Mouse (Mus musculus) neural tube, embryonic 13.5 days (tissue): ENCODE measurements at regions not wholly inside any gene's neighbourhood (a gene's known extent, or its start where the extent isn't known, plus 50 kb on each side); places are given as distances from the start of the nearest gene placed in this dataset.
A peak's percentile ranks its signal among the peaks of the same experiment; 100 is the strongest.

Experiments used
- ATAC-seq: fragments of 200-750 bp; cut with Nextera tagmentation; 2 replicates; pipeline ENCODE4 v1.8.0; 2017; ENCODE audit warnings: low read depth, mild to moderate bottlenecking, moderate TSS enrichment, moderate library complexity
- H3K27ac ChIP-seq: fragments of 300-500 bp; sonication (generic); replicated peaks from 2 replicates; pipeline ENCODE4 v1.5.1; 2015; ENCODE audit warnings: moderate library complexity, mild to moderate bottlenecking, inconsistent platforms
- H3K27me3 ChIP-seq: fragments of 300-500 bp; sonication (generic); 2 replicates; pipeline ENCODE4 v1.6.1; 2015; ENCODE audit warnings: mild to moderate bottlenecking, inconsistent platforms
- H3K36me3 ChIP-seq: fragments of 300-500 bp; sonication (generic); 2 replicates; pipeline ENCODE4 v1.6.1; 2015; ENCODE audit warnings: mild to moderate bottlenecking, inconsistent platforms
- H3K4me1 ChIP-seq: fragments of 300-500 bp; sonication (generic); replicated peaks from 2 replicates; pipeline ENCODE4 v1.6.1; 2015; ENCODE audit warnings: inconsistent platforms
- H3K4me2 ChIP-seq: fragments of 300-500 bp; sonication (generic); 2 replicates; pipeline ENCODE4 v1.6.1; 2015; ENCODE audit warnings: inconsistent platforms, mild to moderate bottlenecking, moderate library complexity
- H3K4me3 ChIP-seq: fragments of 300-500 bp; sonication (generic); 2 replicates; pipeline ENCODE4 v1.5.1; 2015; ENCODE audit warnings: mild to moderate bottlenecking, inconsistent platforms
- H3K9ac ChIP-seq: fragments of 300-500 bp; sonication (generic); 2 replicates; pipeline ENCODE4 v1.6.1; 2015; ENCODE audit warnings: moderate library complexity, mild to moderate bottlenecking, inconsistent platforms
- H3K9me3 ChIP-seq: fragments of 300-500 bp; sonication (generic); 2 replicates; pipeline ENCODE4 v1.6.1; 2016; ENCODE audit warnings: inconsistent platforms
- WGBS: fragments of 180-500 bp; shearing (Covaris S2); methylation state at CpG from one replicate; pipeline ENCODE4 v1.1.7; 2015; 5-methylcytosine and 5-hydroxymethylcytosine counted together

- 68% methylated on average over 10 of the region's 10 CpGs for WGBS
- ATAC-seq, result no peak
- Histone ChIP-seq H3K9me3 (no peaks in the 10 kb centered on the region), H3K27me3 (peaks cover 43% of the 10 kb centered on the region), H3K27ac (no peak overlapping the region), H3K4me2 (no peak overlapping the region), H3K9ac (no peak overlapping the region), H3K36me3 (no peaks in the 10 kb centered on the region), H3K4me1 (peaks cover 15% of the 10 kb centered on the region), H3K4me3 (no peak overlapping the region)
Measured at GRCm38 (mm10) chr2:172660479-172660878, 111.1 kb downstream of the Tfap2c start.

GRCm38 (mm10) chr2:172660916-172661315 is 111.5 kb downstream of the Tfap2c start:
- ATAC-seq, result no peak
- H3K4me1 ChIP-seq, result peaks cover 15% of the 10 kb centered on the region
- H3K27ac ChIP-seq, result no peak overlapping the region
- no peak overlapping the region for H3K4me3 ChIP-seq
- 3% methylated on average over 7 of the region's 7 CpGs for WGBS
- H3K9ac ChIP-seq, result no peak overlapping the region
- no peak overlapping the region for H3K4me2 ChIP-seq
- H3K27me3 ChIP-seq, result peaks cover 43% of the 10 kb centered on the region
- H3K9me3 ChIP-seq, result no peaks in the 10 kb centered on the region
- no peaks in the 10 kb centered on the region for H3K36me3 ChIP-seq

GRCm38 (mm10) chr2:172661418-172661980 is 112.1 kb downstream of the Tfap2c start:
- Histone ChIP-seq H3K4me1 (peaks cover 15% of the 10 kb centered on the region), H3K27ac (no peak overlapping the region), H3K4me3 (no peak overlapping the region), H3K9ac (no peak overlapping the region), H3K4me2 (no peak overlapping the region), H3K9me3 (no peaks in the 10 kb centered on the region), H3K27me3 (peaks cover 43% of the 10 kb centered on the region), H3K36me3 (no peaks in the 10 kb centered on the region)
- 12% methylated on average over 15 of the region's 15 CpGs for WGBS
- no peak for ATAC-seq

DNA sequence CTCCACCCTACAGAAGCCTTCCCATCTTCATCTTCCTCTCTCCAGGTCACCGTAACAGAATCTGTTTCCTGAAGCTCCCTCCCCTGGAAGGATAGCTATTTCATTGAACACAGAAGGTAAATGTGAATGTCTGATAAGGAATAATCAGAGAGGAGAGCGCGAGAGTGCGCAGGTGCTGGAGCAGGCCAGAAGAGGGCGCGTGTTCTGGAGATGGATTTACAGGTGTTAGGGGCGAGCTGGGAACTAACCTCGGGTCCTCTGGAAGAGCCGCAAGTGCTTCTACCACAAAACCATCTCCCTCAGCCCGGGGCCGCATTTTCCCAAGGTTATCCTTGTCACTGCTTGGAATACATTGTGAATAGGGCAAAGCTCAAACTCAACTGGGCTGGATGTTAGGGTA is 112.8 kb downstream of the Tfap2c start:
- 46% methylated on average over 11 of the region's 11 CpGs for WGBS
- no peak overlapping the region for H3K27ac ChIP-seq
- no peaks in the 10 kb centered on the region for H3K9me3 ChIP-seq
- no peak for ATAC-seq
- no peak overlapping the region for H3K4me3 ChIP-seq
- H3K4me2 ChIP-seq, result no peak overlapping the region
- peaks cover 15% of the 10 kb centered on the region for H3K4me1 ChIP-seq
- no peak overlapping the region for H3K9ac ChIP-seq
- no peaks in the 10 kb centered on the region for H3K36me3 ChIP-seq
- peaks cover 43% of the 10 kb centered on the region for H3K27me3 ChIP-seq

- 5% methylated on average over 6 of the region's 6 CpGs for WGBS
- no peak for ATAC-seq
- Histone ChIP-seq H3K4me1 (peaks cover 15% of the 10 kb centered on the region), H3K9me3 (no peaks in the 10 kb centered on the region), H3K36me3 (no peaks in the 10 kb centered on the region), H3K4me2 (0 out of 2 replicates have a peak overlapping the region, but pooled peaks have one; percentile 9), H3K27ac (no peak overlapping the region), H3K4me3 (no peak overlapping the region), H3K9ac (no peak overlapping the region), H3K27me3 (peaks cover 43% of the 10 kb centered on the region)
Measured at GRCm38 (mm10) chr2:172663681-172664080, 114.3 kb downstream of the Tfap2c start.

DNA sequence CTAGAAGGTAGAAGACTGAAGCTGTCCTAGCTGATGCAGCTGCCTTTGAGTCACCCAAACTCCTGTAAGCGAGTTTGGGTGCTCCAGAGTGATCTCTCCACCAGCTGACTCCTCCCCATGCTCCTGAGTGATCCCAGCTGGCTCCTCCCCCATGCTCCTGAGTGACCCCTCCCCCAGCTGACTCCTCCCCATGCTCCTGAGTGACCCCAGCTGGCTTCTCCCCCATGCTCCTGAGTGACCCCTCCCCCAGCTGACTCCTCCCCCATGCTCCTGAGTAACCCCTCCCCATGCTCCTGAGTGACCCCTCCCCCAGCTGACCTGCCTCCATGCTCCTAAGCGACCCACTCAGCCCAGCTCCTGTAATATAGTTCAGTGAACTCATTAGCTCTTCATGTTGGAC is 123.7 kb downstream of the Tfap2c start:
- WGBS, result 13% methylated on average over 2 of the region's 2 CpGs
- H3K9ac ChIP-seq, result no peak overlapping the region
- H3K4me1 ChIP-seq, result no peaks in the 10 kb centered on the region
- H3K36me3 ChIP-seq, result no peaks in the 10 kb centered on the region
- ATAC-seq, result no peak
- no peak overlapping the region for H3K4me2 ChIP-seq
- H3K27me3 ChIP-seq, result no peaks in the 10 kb centered on the region
- no peak overlapping the region for H3K27ac ChIP-seq
- no peak overlapping the region for H3K4me3 ChIP-seq
- H3K9me3 ChIP-seq, result no peaks in the 10 kb centered on the region

DNA sequence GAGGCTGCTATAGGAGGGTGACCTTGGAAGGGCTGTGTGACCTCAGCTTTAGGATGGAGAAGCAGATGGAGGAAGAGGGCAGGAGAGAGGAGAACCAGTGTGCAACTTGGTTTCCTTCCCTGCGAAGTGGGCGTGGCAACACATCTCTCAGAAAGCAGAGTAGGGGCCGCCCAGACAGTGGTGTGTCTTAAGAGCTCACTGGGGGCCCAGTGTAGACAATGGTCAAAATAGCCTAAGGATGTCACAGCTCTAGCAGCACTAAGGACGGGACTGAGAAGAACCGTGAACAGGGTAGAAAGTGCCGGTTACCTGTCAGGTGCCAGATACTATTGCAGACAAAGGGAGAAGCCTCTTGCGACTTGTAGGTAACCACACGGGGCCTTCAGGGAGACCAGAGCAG is 125.2 kb downstream of the Tfap2c start:
- 81% methylated on average over 8 of the region's 8 CpGs for WGBS
- no peaks in the 10 kb centered on the region for H3K9me3 ChIP-seq

GRCm38 (mm10) chr2:172675081-172675480 is 125.7 kb downstream of the Tfap2c start:
- 71% methylated on average over 15 of the region's 15 CpGs for WGBS
- no peak overlapping the region for H3K4me3 ChIP-seq
- no peaks in the 10 kb centered on the region for H3K9me3 ChIP-seq
- H3K4me1 ChIP-seq, result no peaks in the 10 kb centered on the region
- no peak overlapping the region for H3K27ac ChIP-seq
- no peaks in the 10 kb centered on the region for H3K36me3 ChIP-seq
- H3K27me3 ChIP-seq, result no peaks in the 10 kb centered on the region; the same call in 1 of the 2 replicates
- no peak overlapping the region for H3K4me2 ChIP-seq
- no peak for ATAC-seq
- no peak overlapping the region for H3K9ac ChIP-seq

More for the DNA sequence above, 125.2 kb downstream of the Tfap2c start:
- ATAC-seq, result no peak
- Histone ChIP-seq H3K4me2 (no peak overlapping the region), H3K4me1 (no peaks in the 10 kb centered on the region), H3K36me3 (no peaks in the 10 kb centered on the region), H3K9ac (no peak overlapping the region), H3K4me3 (no peak overlapping the region), H3K27me3 (no peaks in the 10 kb centered on the region), H3K27ac (no peak overlapping the region)

DNA sequence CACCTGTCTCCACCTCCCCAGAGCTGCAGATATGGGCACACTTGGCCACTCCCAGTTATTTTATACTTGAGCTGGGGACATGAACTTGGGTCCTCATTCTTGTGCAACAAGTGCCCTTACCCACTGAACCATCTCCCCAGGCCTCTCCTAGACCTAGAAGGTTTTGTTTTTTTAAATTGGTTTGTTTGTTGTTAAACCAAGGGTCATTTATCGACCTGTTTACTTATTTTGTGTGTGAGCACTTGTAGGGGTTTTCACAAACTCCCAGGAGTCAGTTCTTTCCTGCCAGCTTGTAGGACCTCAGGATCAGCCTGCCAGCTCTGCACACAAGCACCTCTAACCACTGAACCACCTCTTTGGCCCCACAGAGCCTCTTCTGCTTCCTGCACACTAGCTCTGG is 140.8 kb downstream of the Tfap2c start:
- 76% methylated on average over 1 of the region's 1 CpGs for WGBS
- H3K4me3 ChIP-seq, result no peak overlapping the region
- no peaks in the 10 kb centered on the region for H3K36me3 ChIP-seq
- no peaks in the 10 kb centered on the region for H3K9me3 ChIP-seq
- H3K4me2 ChIP-seq, result no peak overlapping the region
- H3K4me1 ChIP-seq, result peaks cover 14% of the 10 kb centered on the region; the same call in 1 of the 2 replicates
- H3K27me3 ChIP-seq, result no peaks in the 10 kb centered on the region
- no peak overlapping the region for H3K9ac ChIP-seq
- no peak overlapping the region for H3K27ac ChIP-seq
- no peak for ATAC-seq

- WGBS, result 34% methylated on average over 9 of the region's 9 CpGs
- H3K4me2 ChIP-seq, result no peak overlapping the region
- no peaks in the 10 kb centered on the region for H3K36me3 ChIP-seq
- H3K9me3 ChIP-seq, result no peaks in the 10 kb centered on the region
- no peak overlapping the region for H3K4me3 ChIP-seq
- H3K4me1 ChIP-seq, result peaks cover 14% of the 10 kb centered on the region; the same call in 1 of the 2 replicates
- no peak overlapping the region for H3K27ac ChIP-seq
- H3K27me3 ChIP-seq, result no peaks in the 10 kb centered on the region
- peak; percentile 73 for ATAC-seq
- no peak overlapping the region for H3K9ac ChIP-seq
Measured at GRCm38 (mm10) chr2:172690931-172691651, 141.7 kb downstream of the Tfap2c start.

DNA sequence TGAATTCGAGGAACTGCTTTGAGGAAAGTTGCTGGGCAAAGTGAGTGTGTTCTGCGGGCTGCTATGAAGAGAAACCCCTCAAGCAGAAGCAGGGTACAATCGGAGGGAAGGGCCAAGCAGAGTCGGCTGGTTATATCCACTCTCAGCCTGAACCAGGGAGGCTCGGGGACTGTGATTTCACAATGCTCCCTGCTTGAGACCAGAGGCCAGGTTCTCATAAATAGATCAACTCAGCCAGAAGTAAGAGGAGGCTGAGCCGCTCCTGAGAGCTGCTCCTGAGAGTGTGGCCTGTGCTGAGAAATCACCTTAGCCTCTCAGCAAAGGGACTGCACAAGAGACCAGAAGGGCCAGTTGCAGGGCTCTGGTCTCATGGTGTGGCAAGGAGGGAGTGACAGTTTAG is 149.6 kb downstream of the Tfap2c start:
- H3K27me3 ChIP-seq, result 0 out of 2 replicates have a peak, but pooled peaks cover 5% of the 10 kb centered on the region
- H3K27ac ChIP-seq, result no peak overlapping the region
- no peaks in the 10 kb centered on the region for H3K4me1 ChIP-seq
- no peaks in the 10 kb centered on the region for H3K9me3 ChIP-seq
- H3K36me3 ChIP-seq, result no peaks in the 10 kb centered on the region
- H3K4me3 ChIP-seq, result no peak overlapping the region
- no peak for ATAC-seq
- H3K9ac ChIP-seq, result no peak overlapping the region
- WGBS, result 32% methylated on average over 6 of the region's 6 CpGs
- H3K4me2 ChIP-seq, result no peak overlapping the region

GRCm38 (mm10) chr2:172699654-172700053 is 150.3 kb downstream of the Tfap2c start:
- Histone ChIP-seq H3K4me2 (no peak overlapping the region), H3K36me3 (no peaks in the 10 kb centered on the region), H3K27me3 (0 out of 2 replicates have a peak, but pooled peaks cover 5% of the 10 kb centered on the region), H3K4me3 (no peak overlapping the region), H3K9me3 (no peaks in the 10 kb centered on the region), H3K27ac (no peak overlapping the region), H3K9ac (no peak overlapping the region), H3K4me1 (no peaks in the 10 kb centered on the region)
- WGBS, result 85% methylated on average over 4 of the region's 4 CpGs
- ATAC-seq, result no peak

DNA sequence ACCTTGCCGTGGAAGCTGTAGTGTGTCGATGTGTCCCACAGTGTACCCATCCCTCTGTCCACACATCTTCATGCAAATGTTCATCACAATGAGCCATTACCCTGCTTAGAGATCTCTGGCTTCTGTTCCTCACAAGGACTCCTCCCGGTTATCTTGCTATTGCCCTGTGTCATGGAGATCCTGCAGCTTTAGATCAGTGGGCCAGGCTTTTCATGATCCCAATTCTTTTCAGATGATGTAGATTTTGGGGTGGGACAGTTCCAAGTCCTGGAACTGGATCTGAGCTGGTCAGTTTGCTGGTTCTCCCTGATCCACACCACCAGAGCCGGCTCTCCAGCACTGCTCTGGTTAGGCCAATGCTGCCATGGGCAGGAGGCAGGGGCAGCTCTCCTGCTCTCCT is 161.2 kb downstream of the Tfap2c start:
- no peaks in the 10 kb centered on the region for H3K36me3 ChIP-seq
- no peak overlapping the region for H3K9ac ChIP-seq
- H3K27me3 ChIP-seq, result peaks cover 3% of the 10 kb centered on the region
- H3K4me1 ChIP-seq, result no peaks in the 10 kb centered on the region
- no peaks in the 10 kb centered on the region for H3K9me3 ChIP-seq
- ATAC-seq, result no peak
- no peak overlapping the region for H3K4me3 ChIP-seq
- H3K27ac ChIP-seq, result no peak overlapping the region
- no peak overlapping the region for H3K4me2 ChIP-seq
- WGBS, result 71% methylated on average over 4 of the region's 4 CpGs
